Mouse (Mus musculus) embryo, embryonic 9.5 days (tissue): ENCODE data around the gene Phc1.

Experiments used
- DNase-seq: peaks from one replicate; pipeline ENCODE4 v3.0.0-alpha.2; 2017; ENCODE audit errors: extremely low spot score

Gene Phc1

GRCm38 (mm10) chr6:122295242-122295641 lies 45.1 kb downstream of the Phc1 start:
- no peak for DNase-seq

- DNase-seq, result no peak
These were observed 46.1 kb downstream of the Phc1 start for GRCm38 (mm10) chr6:122294290-122294689.

- DNase-seq, result no peak
These were observed 46.6 kb downstream of the Phc1 start for GRCm38 (mm10) chr6:122293796-122294195.

- no peak for DNase-seq
These were observed 47.2 kb downstream of the Phc1 start for GRCm38 (mm10) chr6:122293121-122293520.

GRCm38 (mm10) chr6:122292184-122292583 lies 48.2 kb downstream of the Phc1 start:
- DNase-seq, result no peak

- DNase-seq, result no peak
These were observed 48.6 kb downstream of the Phc1 start for GRCm38 (mm10) chr6:122291735-122292134.

GRCm38 (mm10) chr6:122291264-122291663 lies 49.1 kb downstream of the Phc1 start:
- DNase-seq, result no peak

GRCm38 (mm10) chr6:122290253-122290652 lies 50.1 kb downstream of the Phc1 start:
- no peak for DNase-seq

- no peak for DNase-seq
These were observed 51.0 kb downstream of the Phc1 start for GRCm38 (mm10) chr6:122289313-122289712.

GRCm38 (mm10) chr6:122288263-122288662 lies 52.1 kb downstream of the Phc1 start:
- DNase-seq, result no peak

- DNase-seq, result no peak
These were observed 55.5 kb downstream of the Phc1 start for GRCm38 (mm10) chr6:122284823-122285222.

- DNase-seq, result no peak
These were observed 56.1 kb downstream of the Phc1 start for GRCm38 (mm10) chr6:122284304-122284703.

- no peak for DNase-seq
These were observed 56.9 kb downstream of the Phc1 start for GRCm38 (mm10) chr6:122283429-122283828.

GRCm38 (mm10) chr6:122282782-122283181 lies 57.6 kb downstream of the Phc1 start, which contains the start of gene Klrg1:
Klrg1 (minus strand) TSS chr6:122282882.
- no peak for DNase-seq

- no peak for DNase-seq
These were observed 63.8 kb downstream of the Phc1 start for GRCm38 (mm10) chr6:122276565-122276964.

- no peak for DNase-seq
These were observed 65.8 kb downstream of the Phc1 start for GRCm38 (mm10) chr6:122274546-122274945.

- DNase-seq, result no peak
These were observed 70.2 kb downstream of the Phc1 start for GRCm38 (mm10) chr6:122270152-122270551.

- DNase-seq, result no peak
These were observed 71.2 kb downstream of the Phc1 start for GRCm38 (mm10) chr6:122269170-122269569.

GRCm38 (mm10) chr6:122268561-122268960 lies 71.8 kb downstream of the Phc1 start:
- DNase-seq, result no peak
